Mouse (Mus musculus) layer of hippocampus, adult 9-11 months (tissue): ENCODE measurements at regions not wholly inside any gene's neighbourhood (a gene's known extent, or its start where the extent isn't known, plus 50 kb on each side); places are given as distances from the start of the nearest gene placed in this dataset.
A peak's percentile ranks its signal among the peaks of the same experiment; 100 is the strongest.
"Not testable (repeated sequence)": the region's sequence is repeated elsewhere in the genome, so short reads cannot be mapped to it uniquely, and the experiment has no call there.

Experiments used
- DNase-seq: peaks from one replicate; pipeline ENCODE4 v3.0.0; 2022

DNA sequence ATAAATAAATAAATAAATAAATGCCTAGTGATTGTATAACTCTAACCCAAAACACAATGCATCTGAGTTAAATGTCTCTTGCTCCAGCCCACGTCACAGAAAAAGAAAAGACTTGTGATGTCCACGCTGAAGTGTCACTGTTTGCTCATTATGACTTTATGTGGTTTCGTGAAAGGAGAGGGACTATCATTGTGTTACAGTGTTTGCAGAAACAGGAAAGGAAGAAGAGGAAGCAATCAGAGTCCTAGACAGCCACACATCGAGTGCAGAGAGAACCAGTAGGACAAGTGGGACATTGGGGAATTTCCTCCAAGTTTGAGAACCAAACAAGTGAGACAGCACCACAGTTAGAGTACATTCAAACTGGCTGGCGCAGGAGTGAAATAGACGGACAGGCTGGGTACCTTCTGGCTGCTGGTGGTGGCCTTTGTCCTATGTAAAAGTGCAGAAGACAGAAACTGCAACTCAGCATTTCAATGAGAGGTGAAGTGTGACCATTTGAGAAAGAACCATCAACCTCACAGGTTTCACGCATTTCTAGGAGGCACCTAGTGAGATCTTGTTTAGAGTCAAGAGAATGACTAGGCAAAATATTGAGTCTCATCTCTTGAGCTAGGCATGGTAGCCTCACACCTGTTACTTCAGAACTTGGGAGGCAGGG is 59.6 kb downstream of the Fasl start:
- DNase-seq, result no peak

DNA sequence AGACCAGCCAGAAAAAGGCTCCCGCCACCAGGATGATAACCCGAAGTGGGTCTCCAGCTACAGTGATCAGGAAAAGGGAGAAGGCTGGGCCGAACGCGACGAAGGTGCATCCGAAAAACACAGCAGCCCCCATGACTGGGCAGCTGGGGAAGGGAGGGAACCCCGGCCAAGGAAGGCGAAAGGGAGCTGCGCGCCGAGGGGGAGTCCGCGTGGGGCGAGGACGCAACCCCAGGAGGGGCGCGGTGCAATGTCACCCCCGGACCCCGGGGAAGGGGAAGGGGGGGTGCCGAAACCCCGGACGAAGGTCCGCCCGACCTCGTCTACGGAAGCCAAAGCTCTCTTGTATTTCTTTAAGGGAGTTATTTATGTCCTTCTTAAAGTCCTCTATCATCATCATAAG is 60.9 kb downstream of the Fasl start:
- not testable (repeated sequence) for DNase-seq

DNA sequence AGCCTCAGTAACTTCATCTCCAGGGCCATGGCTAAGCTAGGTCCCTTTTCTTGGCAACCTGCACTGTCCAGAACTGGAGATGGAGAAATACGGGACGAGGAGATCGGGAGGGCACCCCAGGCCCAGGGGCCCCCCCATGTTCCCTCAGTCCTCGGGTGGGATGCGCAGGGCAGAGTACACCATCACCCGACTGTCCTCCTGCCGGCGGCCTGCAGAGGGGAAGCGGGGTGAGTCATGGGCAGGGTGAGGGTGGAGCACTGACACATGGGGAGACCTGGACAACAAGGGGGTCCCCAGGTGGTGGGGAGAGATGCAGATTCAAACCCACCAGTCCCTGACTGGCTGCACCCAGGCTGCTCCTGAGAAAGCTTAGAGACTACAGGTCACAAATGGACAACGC is 62.2 kb downstream of the Fasl start:
- DNase-seq, result not testable (repeated sequence)

GRCm38 (mm10) chr1:161719876-161720275 is 68.4 kb downstream of the Fasl start:
- DNase-seq, result no peak

DNA sequence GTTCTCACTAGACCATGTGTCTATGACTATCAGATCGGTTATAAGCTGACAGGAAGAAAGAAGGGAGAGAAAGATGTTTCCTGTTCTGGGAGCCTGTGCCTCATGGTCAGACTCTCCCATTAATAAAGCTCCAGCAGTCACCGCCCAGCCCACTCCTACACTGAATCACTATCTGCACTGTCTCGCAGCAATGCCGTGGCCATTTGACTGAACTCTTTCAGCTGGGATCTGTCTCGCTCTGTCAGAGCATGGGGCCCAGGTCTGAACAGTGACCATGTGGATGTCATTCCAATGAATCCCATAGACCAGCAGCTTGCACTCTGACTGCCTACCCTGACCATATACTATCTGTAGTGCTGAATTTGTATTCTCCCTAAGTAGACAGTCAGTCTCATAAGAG is 70.0 kb downstream of the Fasl start:
- no peak for DNase-seq

- peak; percentile 25 for DNase-seq
These were observed 75.4 kb downstream of the Fasl start for GRCm38 (mm10) chr1:161712918-161713317.

DNA sequence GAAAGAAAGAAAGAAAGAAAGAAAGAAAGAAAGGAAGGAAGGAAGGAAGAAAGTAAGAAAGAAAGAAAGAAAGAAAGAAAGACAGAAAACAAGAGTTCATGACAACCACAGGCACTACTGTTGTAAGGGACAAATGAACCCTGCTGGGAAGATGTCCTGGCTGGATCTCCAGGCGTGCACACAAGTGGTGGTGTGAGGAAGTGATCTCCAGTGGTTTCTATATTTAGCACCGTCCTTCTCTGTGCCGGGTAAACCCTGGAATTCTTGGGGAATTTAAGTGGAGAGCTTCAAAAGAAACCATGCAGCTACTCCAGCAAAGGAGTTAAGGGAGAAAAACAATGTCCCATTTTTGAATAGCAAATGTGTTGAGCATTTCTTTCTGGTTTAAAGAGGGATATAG is 76.0 kb downstream of the Fasl start:
- DNase-seq, result no peak

GRCm38 (mm10) chr1:161707049-161707448 is 81.2 kb downstream of the Fasl start:
- DNase-seq, result no peak

- DNase-seq, result no peak
These were observed 83.3 kb downstream of the Fasl start for GRCm38 (mm10) chr1:161704961-161705360.

- DNase-seq, result no peak
These were observed 83.8 kb downstream of the Fasl start for GRCm38 (mm10) chr1:161704527-161704926.

GRCm38 (mm10) chr1:161695886-161696285 is 92.4 kb downstream of the Fasl start:
- DNase-seq, result no peak

DNA sequence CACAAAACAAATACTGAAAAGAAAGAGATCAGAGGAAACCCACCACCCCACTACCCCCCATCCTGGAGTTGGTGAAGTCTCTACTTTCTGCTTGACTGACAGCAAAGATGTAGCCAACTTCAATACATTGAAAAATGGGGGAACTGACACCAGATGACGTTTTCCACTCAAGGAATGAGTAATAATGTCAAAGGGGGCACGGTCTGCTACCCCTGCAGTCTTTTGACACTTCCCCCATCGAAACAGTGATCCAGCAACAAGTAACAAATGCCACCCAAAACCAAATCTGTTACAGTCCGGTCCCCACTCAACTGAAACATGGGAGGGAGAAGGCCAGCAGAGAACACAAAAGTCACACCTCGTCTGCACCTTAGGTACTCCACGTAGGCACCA is 94.5 kb downstream of the Fasl start:
- DNase-seq, result no peak

- no peak for DNase-seq
These were observed 95.2 kb downstream of the Fasl start for GRCm38 (mm10) chr1:161692836-161693767.

- no peak for DNase-seq
These were observed 99.3 kb downstream of the Fasl start for GRCm38 (mm10) chr1:161688946-161689345.

- DNase-seq, result peak; percentile 3
These were observed 100.7 kb downstream of the Fasl start for GRCm38 (mm10) chr1:161687548-161687947.

GRCm38 (mm10) chr1:161680558-161680957 is 107.7 kb downstream of the Fasl start:
- no peak for DNase-seq

GRCm38 (mm10) chr1:161670937-161671336 is 117.4 kb downstream of the Fasl start:
- DNase-seq, result no peak

- no peak for DNase-seq
These were observed 124.0 kb downstream of the Fasl start for GRCm38 (mm10) chr1:161664321-161664720.

GRCm38 (mm10) chr1:161663351-161663750 is 124.9 kb downstream of the Fasl start:
- DNase-seq, result no peak

DNA sequence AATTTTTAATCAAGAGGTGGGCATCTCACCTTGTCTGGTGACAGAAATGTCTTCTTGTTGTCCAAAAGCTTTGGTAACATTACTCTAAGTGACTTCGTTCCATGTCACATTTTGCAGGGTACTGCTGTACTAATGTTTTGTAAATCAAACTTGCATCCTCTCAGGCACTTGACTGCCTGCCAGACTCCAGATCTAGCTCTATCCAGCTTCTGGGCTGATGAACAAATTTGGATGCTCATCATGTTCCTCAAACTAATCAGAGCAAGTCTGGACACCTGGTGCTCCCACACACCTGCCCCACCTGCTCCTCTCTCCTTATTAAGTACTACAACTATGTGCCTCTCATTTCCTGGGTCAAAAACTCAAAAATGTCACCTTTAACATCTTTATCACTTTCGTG is 126.1 kb downstream of the Fasl start:
- peak; percentile 3 for DNase-seq

DNA sequence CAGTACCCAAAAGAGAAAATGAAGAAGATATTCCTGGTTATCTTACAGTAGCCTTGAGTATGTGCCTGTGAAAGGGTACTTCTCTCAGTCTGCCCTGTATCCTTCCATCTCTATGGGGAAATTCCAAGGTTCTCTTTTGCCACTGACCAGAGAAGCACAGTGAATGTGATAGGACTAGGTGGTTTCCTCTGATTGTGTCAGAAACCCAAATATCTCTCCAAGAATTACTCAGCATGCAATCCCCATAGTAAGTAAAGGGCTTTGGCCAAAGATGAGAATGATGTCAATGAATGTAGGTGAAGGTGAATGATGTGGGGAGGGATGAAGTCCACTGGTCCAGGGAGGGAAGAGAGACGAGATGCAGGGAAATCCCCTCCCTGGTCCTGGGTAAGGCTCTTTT is 130.8 kb downstream of the Fasl start:
- no peak for DNase-seq

DNA sequence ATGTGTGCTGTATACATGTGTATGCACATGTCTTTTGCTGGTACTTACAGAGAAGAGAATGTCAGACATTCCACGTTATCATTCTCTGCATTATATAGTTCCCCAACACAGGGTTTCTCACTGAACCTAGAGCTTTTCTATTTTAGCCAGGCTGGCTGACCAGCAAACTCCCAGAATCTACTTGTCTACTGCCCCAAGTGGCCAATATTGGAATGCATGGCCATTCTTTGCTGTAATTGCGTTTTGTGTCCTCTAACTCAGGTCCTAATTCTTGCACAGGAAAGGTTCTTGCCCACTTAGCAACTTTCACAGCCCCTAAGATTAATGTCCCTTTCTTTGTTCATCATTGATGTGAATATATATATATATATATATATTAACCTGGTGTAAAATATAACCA is 138.9 kb downstream of the Fasl start:
- no peak for DNase-seq

GRCm38 (mm10) chr1:161632098-161632497 is 137.6 kb downstream of the Tnfsf18 start:
- DNase-seq, result no peak

DNA sequence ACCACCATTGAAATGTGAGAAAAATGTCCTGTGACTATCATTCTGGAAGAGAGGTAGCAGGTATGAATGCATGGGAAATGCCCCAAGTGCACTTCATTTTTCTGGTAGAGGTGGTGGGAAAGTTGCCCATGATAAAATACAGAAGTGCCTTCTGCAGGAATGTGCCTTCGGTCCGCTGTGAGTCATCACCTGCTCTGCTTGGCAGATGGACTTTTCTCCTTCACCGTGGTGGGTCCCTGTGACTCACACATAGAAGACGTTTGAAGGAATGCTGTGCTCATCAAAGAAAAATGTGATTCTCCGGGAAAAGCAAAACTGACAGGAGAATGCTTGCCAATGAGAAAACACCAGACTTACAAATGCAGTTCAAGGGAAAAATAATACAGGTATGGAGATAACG is 126.8 kb downstream of the Tnfsf18 start:
- DNase-seq, result peak; percentile 3
